In the genomic region with DNA sequence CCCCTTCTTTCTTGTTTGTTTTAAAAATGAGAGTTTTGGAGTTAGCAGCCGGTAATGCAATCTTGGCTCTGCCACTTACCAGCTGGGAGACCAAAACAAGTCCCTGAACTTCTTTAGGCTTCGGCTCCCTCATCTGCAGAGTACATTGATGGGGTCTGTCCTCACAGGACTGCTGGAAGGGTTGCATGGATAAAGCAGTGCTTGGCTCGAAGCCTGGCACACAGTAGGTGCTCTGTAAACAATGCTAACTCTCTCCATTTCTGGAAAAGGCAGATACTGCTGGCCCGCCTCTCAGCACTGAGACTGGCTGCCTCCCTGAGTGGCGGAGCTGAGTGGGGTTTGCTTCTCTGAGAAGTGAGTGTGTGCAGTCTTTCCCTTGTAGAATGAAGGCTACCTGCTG, we compare ENCODE assay signal across 10 mouse cellular contexts. TPM values are rescaled to one million over a fixed set of nuclear protein-coding genes. Genes with fewer than 3 reads are reported as not detected.
A peak's percentile ranks its signal among the peaks of the same experiment; 100 is the strongest.
DNase-seq lines count a peak whose midpoint lies in the region; ATAC-seq lines count a peak whose summit lies in the region.
"Had no signal": no experiment of that assay in that cellular context is flagged by ENCODE, and none has a peak within 500 bp of the region (broad histone marks: within the 10 kb centered on the region; RNA-seq: fewer than 3 reads in every experiment).

No protein-coding gene starts in this region.

- peaks cover 94% of the 10 kb centered on the region for H3K4me1 ChIP-seq in hindbrain, embryonic 10.5 days (replicated peaks)
- H3K4me1 ChIP-seq in hindbrain, embryonic 11.5 days (replicated peaks; ENCODE audit: control insufficient read depth, insufficient read depth, low read length) = peaks cover 18% of the 10 kb centered on the region
- peaks cover 82% of the 10 kb centered on the region for H3K4me1 ChIP-seq in embryonic facial prominence, embryonic 12.5 days
- H3K4me1 ChIP-seq in hindbrain, embryonic 13.5 days (replicated peaks) = peaks cover 69% of the 10 kb centered on the region
- peaks cover 68% of the 10 kb centered on the region for H3K4me1 ChIP-seq in midbrain, embryonic 14.5 days (ENCODE audit: control insufficient read depth, insufficient read depth, low read length)
- H3K4me1 ChIP-seq: liver, embryonic 15.5 days had no signal

- H3K9ac ChIP-seq in hindbrain, embryonic 11.5 days (ENCODE audit: low read depth, low read length) = no peak overlapping the region
- no peak overlapping the region for H3K9ac ChIP-seq in embryonic facial prominence, embryonic 12.5 days
- H3K9ac ChIP-seq in hindbrain, embryonic 13.5 days = peak overlapping the region; percentile 43; the same call in 1 of the 2 replicates
- H3K9ac ChIP-seq in midbrain, embryonic 14.5 days (replicated peaks; ENCODE audit: low read length) = no peak overlapping the region
- H3K9ac ChIP-seq: liver, embryonic 15.5 days had no signal

- no peak for DNase-seq in hindbrain, embryonic 10.5 days (ENCODE audit: low spot score)
- no peak for DNase-seq in hindbrain, embryonic 11.5 days (ENCODE audit: low spot score)
- no peak for DNase-seq in midbrain, embryonic 14.5 days
- DNase-seq in frontal cortex, postnatal 36 days (ENCODE audit: low spot score in 2 of 2) = no peak

- peak overlapping the region; percentile 38 for H3K4me3 ChIP-seq in hindbrain, embryonic 10.5 days
- H3K4me3 ChIP-seq in hindbrain, embryonic 11.5 days (ENCODE audit: low read depth, low read length) = no peak overlapping the region
- H3K4me3 ChIP-seq in embryonic facial prominence, embryonic 12.5 days = no peak overlapping the region
- no peak overlapping the region for H3K4me3 ChIP-seq in hindbrain, embryonic 13.5 days
- no peak overlapping the region for H3K4me3 ChIP-seq in midbrain, embryonic 14.5 days (replicated peaks; ENCODE audit: low read depth, low read length)
- H3K4me3 ChIP-seq: liver, embryonic 15.5 days had no signal

- WGBS in hindbrain, embryonic 10.5 days = 42% methylated on average over 5 of the region's 5 CpGs
- 36% methylated on average over 5 of the region's 5 CpGs for WGBS in hindbrain, embryonic 11.5 days
- WGBS in embryonic facial prominence, embryonic 12.5 days = 51% methylated on average over 5 of the region's 5 CpGs
- 46% methylated on average over 5 of the region's 5 CpGs for WGBS in hindbrain, embryonic 13.5 days
- 21% methylated on average over 5 of the region's 5 CpGs for WGBS in midbrain, embryonic 14.5 days

- H3K36me3 ChIP-seq in hindbrain, embryonic 10.5 days = peaks cover 75% of the 10 kb centered on the region
- H3K36me3 ChIP-seq in hindbrain, embryonic 11.5 days (ENCODE audit: control insufficient read depth, insufficient read depth, low read length) = no peaks in the 10 kb centered on the region
- peaks cover 17% of the 10 kb centered on the region for H3K36me3 ChIP-seq in embryonic facial prominence, embryonic 12.5 days
- no peaks in the 10 kb centered on the region for H3K36me3 ChIP-seq in hindbrain, embryonic 13.5 days
- no peaks in the 10 kb centered on the region for H3K36me3 ChIP-seq in midbrain, embryonic 14.5 days (ENCODE audit: control insufficient read depth, insufficient read depth, low read length)
- H3K36me3 ChIP-seq: liver, embryonic 15.5 days had no signal

- H3K4me2 ChIP-seq in hindbrain, embryonic 11.5 days (replicated peaks; ENCODE audit: low read depth, low read length) = no peak overlapping the region
- H3K4me2 ChIP-seq in embryonic facial prominence, embryonic 12.5 days (replicated peaks) = peak overlapping the region; percentile 22; the same call in 1 of the 2 replicates
- no peak overlapping the region for H3K4me2 ChIP-seq in hindbrain, embryonic 13.5 days
- H3K4me2 ChIP-seq in midbrain, embryonic 14.5 days (ENCODE audit: low read length) = peak overlapping the region; percentile 95
- H3K4me2 ChIP-seq: liver, embryonic 15.5 days had no signal

- H3K27me3 ChIP-seq in hindbrain, embryonic 10.5 days (ENCODE audit: insufficient read depth, poor library complexity, severe bottlenecking) = no peaks in the 10 kb centered on the region
- H3K27me3 ChIP-seq in hindbrain, embryonic 11.5 days (ENCODE audit: control insufficient read depth, insufficient read depth, low read length) = no peaks in the 10 kb centered on the region
- H3K27me3 ChIP-seq in embryonic facial prominence, embryonic 12.5 days = no peaks in the 10 kb centered on the region
- no peaks in the 10 kb centered on the region for H3K27me3 ChIP-seq in hindbrain, embryonic 13.5 days
- H3K27me3 ChIP-seq in midbrain, embryonic 14.5 days (ENCODE audit: control insufficient read depth, insufficient read depth, low read length) = no peaks in the 10 kb centered on the region

- H3K9me3 ChIP-seq in hindbrain, embryonic 10.5 days = no peaks in the 10 kb centered on the region
- H3K9me3 ChIP-seq in hindbrain, embryonic 11.5 days (ENCODE audit: control insufficient read depth, low read length) = no peaks in the 10 kb centered on the region
- no peaks in the 10 kb centered on the region for H3K9me3 ChIP-seq in embryonic facial prominence, embryonic 12.5 days
- no peaks in the 10 kb centered on the region for H3K9me3 ChIP-seq in hindbrain, embryonic 13.5 days
- H3K9me3 ChIP-seq in midbrain, embryonic 14.5 days (ENCODE audit: control insufficient read depth, low read length) = no peaks in the 10 kb centered on the region
- H3K9me3 ChIP-seq: liver, embryonic 15.5 days had no signal

- peak overlapping the region; percentile 62 for H3K27ac ChIP-seq in hindbrain, embryonic 10.5 days
- no peak overlapping the region for H3K27ac ChIP-seq in hindbrain, embryonic 11.5 days (ENCODE audit: low read depth, low read length)
- peak overlapping the region; percentile 69 for H3K27ac ChIP-seq in embryonic facial prominence, embryonic 12.5 days
- peak overlapping the region; percentile 76 for H3K27ac ChIP-seq in hindbrain, embryonic 13.5 days
- H3K27ac ChIP-seq in midbrain, embryonic 14.5 days (replicated peaks; ENCODE audit: low read depth, low read length) = peak overlapping the region; percentile 33
- H3K27ac ChIP-seq: liver, embryonic 15.5 days had no signal

- no peak for ATAC-seq in hindbrain, embryonic 11.5 days (ENCODE audit: low FRiP score)
- ATAC-seq in embryonic facial prominence, embryonic 12.5 days (ENCODE audit: insufficient number of reproducible peaks, insufficient read depth, low FRiP score, low TSS enrichment) = no peak
- no peak for ATAC-seq in hindbrain, embryonic 13.5 days (ENCODE audit: low FRiP score)
- no peak for ATAC-seq in midbrain, embryonic 14.5 days (ENCODE audit: low FRiP score, low TSS enrichment)
- ATAC-seq in erythroid progenitor cell, adult 5-6 weeks (replicated peaks; ENCODE audit: low FRiP score, poor library complexity, severe bottlenecking) = no peak
- ATAC-seq: CD4-positive, CD25-positive, alpha-beta regulatory T cell, adult 4 months; intestine, embryonic 16.5 days had no signal

RNA-seq across cellular contexts. Expression of gene Boc, which starts 7.2 kb away (rescaled TPM):
- polyA plus RNA-seq in hindbrain, embryonic 10.5 days (2016; fragmentation: Nextera tagmentation; extraction: Ambion mirVana) = 36.0 and 43.9 TPM in 2 replicates
- polyA plus RNA-seq in hindbrain, embryonic 11.5 days (2014; fragmentation: Nextera tagmentation; extraction: Ambion mirVana) = 34.3 and 41.7 TPM in 2 replicates
- 37.1 and 37.3 TPM in 2 replicates for polyA plus RNA-seq in embryonic facial prominence, embryonic 12.5 days (2016; fragmentation: Nextera tagmentation; extraction: Ambion mirVana)
- 14.0 and 17.2 TPM in 2 replicates for polyA plus RNA-seq in hindbrain, embryonic 13.5 days (2015; fragmentation: Nextera tagmentation; extraction: Ambion mirVana)
- 14.1 and 22.6 TPM in 2 replicates for polyA plus RNA-seq in midbrain, embryonic 14.5 days (2014; fragmentation: Nextera tagmentation; extraction: Ambion mirVana)
- not detected in 2 replicates for total RNA-seq in erythroid progenitor cell, adult 5-6 weeks (2015; ENCODE audit: low replicate concordance)
- not detected in 2 replicates for total RNA-seq in erythroid progenitor cell, adult 5-6 weeks (2017; ENCODE audit: low replicate concordance)

Comparison
In these comparisons a context has a peak if more than half of its experiments do, and no peak if none do; other contexts are left out.
1. H3K4me2 ChIP-seq: peak in embryonic facial prominence, embryonic 12.5 days (single experiment) and midbrain, embryonic 14.5 days (single experiment); none in hindbrain, embryonic 11.5 days (single experiment) and hindbrain, embryonic 13.5 days (single experiment).